Mouse (Mus musculus) megakaryocyte, embryonic 14.5 days (primary cell): ENCODE data around the gene Plekhg4. TPM values are rescaled to one million over a fixed set of nuclear protein-coding genes. Genes with fewer than 3 reads are reported as not detected.

Experiments
- H3K27me3 ChIP-seq: replicated peaks from 2 replicates; pipeline ENCODE3; 2012; ENCODE audit warnings: inconsistent platforms
- H3K36me3 ChIP-seq: replicated peaks from 2 replicates; pipeline ENCODE3; 2012; ENCODE audit warnings: low read length, inconsistent platforms, mixed read lengths
- H3K4me1 ChIP-seq: 2 replicates; pipeline ENCODE4 v1.6.1; 2012; ENCODE audit warnings: inconsistent platforms
- H3K4me3 ChIP-seq: replicated peaks from 2 replicates; pipeline ENCODE3; 2012; ENCODE audit warnings: moderate library complexity, mild to moderate bottlenecking, inconsistent platforms
- H3K9me3 ChIP-seq: 2 replicates; pipeline ENCODE4 v1.6.1; 2012; ENCODE audit warnings: inconsistent platforms
- FLI1 ChIP-seq: IDR thresholded peaks from 2 replicates; pipeline ENCODE4 v1.6.1; 2012; ENCODE audit warnings: low read length, inconsistent platforms, mixed read lengths
- GATA1 ChIP-seq: IDR thresholded peaks from 3 replicates; pipeline ENCODE4 v1.6.1; 2012; ENCODE audit warnings: mixed read lengths, low read length, inconsistent platforms, borderline replicate concordance
- polyA plus RNA-seq: library from polyadenylated mRNA; stranded (reverse); fragments of >175 nt; gene quantifications from 2 replicates; pipeline ENCODE4 v1.2.3, GENCODE M21; 2012; ENCODE audit warnings: low replicate concordance; ENCODE audit not compliant: insufficient read depth

Gene Plekhg4
- polyA plus RNA-seq, 1 experiment, result 0.02 TPM

GRCm38 (mm10) chr8:105419800-105420199 lies 46.7 kb downstream of the Plekhg4 start:
- H3K27me3 ChIP-seq, result peaks cover 18% of the 10 kb centered on the region
- TF ChIP-seq GATA1 (no peak), FLI1 (no peak)

GRCm38 (mm10) chr8:105422006-105422405 lies 48.9 kb downstream of the Plekhg4 start:
- Histone ChIP-seq H3K4me3 (no peak overlapping the region), H3K27me3 (peaks cover 16% of the 10 kb centered on the region)
- TF ChIP-seq FLI1 (no peak), GATA1 (no peak)

More at GRCm38 (mm10) chr8:105419800-105420199, 46.7 kb downstream of the Plekhg4 start:
- Histone ChIP-seq H3K4me1 (no peaks in the 10 kb centered on the region), H3K36me3 (no peaks in the 10 kb centered on the region), H3K9me3 (peaks cover 15% of the 10 kb centered on the region), H3K4me3 (no peak overlapping the region)

GRCm38 (mm10) chr8:105426878-105427277 lies 53.8 kb downstream of the Plekhg4 start:
- Histone ChIP-seq H3K27me3 (peaks cover 18% of the 10 kb centered on the region), H3K4me3 (no peak overlapping the region), H3K9me3 (0 out of 2 replicates have a peak, but pooled peaks cover under 1% of the 10 kb centered on the region), H3K4me1 (peaks cover 7% of the 10 kb centered on the region), H3K36me3 (no peaks in the 10 kb centered on the region)
- TF ChIP-seq FLI1, result no peak
- TF ChIP-seq GATA1, result no peak

More at GRCm38 (mm10) chr8:105422006-105422405, 48.9 kb downstream of the Plekhg4 start:
- H3K36me3 ChIP-seq, result no peaks in the 10 kb centered on the region
- H3K9me3 ChIP-seq, result peaks cover 11% of the 10 kb centered on the region
- no peaks in the 10 kb centered on the region for H3K4me1 ChIP-seq

GRCm38 (mm10) chr8:105431743-105432515 lies 58.9 kb downstream of the Plekhg4 start:
- H3K9me3 ChIP-seq, result no peaks in the 10 kb centered on the region
- no peak for TF ChIP-seq FLI1
- no peak for TF ChIP-seq GATA1
- H3K4me3 ChIP-seq, result no peak overlapping the region
- H3K36me3 ChIP-seq, result no peaks in the 10 kb centered on the region
- peaks cover 7% of the 10 kb centered on the region for H3K4me1 ChIP-seq
- peaks cover 33% of the 10 kb centered on the region for H3K27me3 ChIP-seq

Other genes with a start within 250 kb of the Plekhg4 start
- gene Ces4a, start 241.5 kb upstream of the Plekhg4 start, polyA plus RNA-seq, result not detected in 2 replicates
- 2.1 and 15.3 TPM in 2 replicates for gene Cbfb, start 202.6 kb upstream of the Plekhg4 start, polyA plus RNA-seq
- 1.4 and 2.1 TPM in 2 replicates for gene D230025D16Rik, start 148.1 kb upstream of the Plekhg4 start, polyA plus RNA-seq
- 4.9 and 14.6 TPM in 2 replicates for gene B3gnt9, start 118.1 kb upstream of the Plekhg4 start, polyA plus RNA-seq
- 32.6 and 35.8 TPM in 2 replicates for gene Tradd, start 108.7 kb upstream of the Plekhg4 start, polyA plus RNA-seq
- gene Fbxl8, start 108.6 kb upstream of the Plekhg4 start, polyA plus RNA-seq, result 6.2 and 8.9 TPM in 2 replicates
- 0.73 TPM in 1 of 2 replicates, not detected in the other for gene Hsf4, start 103.5 kb upstream of the Plekhg4 start, polyA plus RNA-seq
- 0.41 TPM in 1 of 2 replicates, not detected in the other for gene Nol3, start 97.1 kb upstream of the Plekhg4 start, polyA plus RNA-seq
- 1.6 and 1.8 TPM in 2 replicates for gene 4931428F04Rik, start 83.4 kb upstream of the Plekhg4 start, polyA plus RNA-seq
- 76.3 and 141 TPM in 2 replicates for gene Exoc3l, start 77.2 kb upstream of the Plekhg4 start, polyA plus RNA-seq
- gene E2f4, start 75.6 kb upstream of the Plekhg4 start, polyA plus RNA-seq, result 39.4 and 41.2 TPM in 2 replicates
- 0.63 TPM in 1 of 2 replicates, not detected in the other for gene Elmo3, start 67.7 kb upstream of the Plekhg4 start, polyA plus RNA-seq
- 13.0 and 15.5 TPM in 2 replicates for gene Lrrc29, start 47.0 kb upstream of the Plekhg4 start, polyA plus RNA-seq
- gene Tmem208, start 46.9 kb upstream of the Plekhg4 start, polyA plus RNA-seq, result 61.6 and 71.6 TPM in 2 replicates
- gene Fhod1, start 25.3 kb upstream of the Plekhg4 start, polyA plus RNA-seq, result 78.6 and 155 TPM in 2 replicates
- 4.1 and 16.4 TPM in 2 replicates for gene Slc9a5, start 24.4 kb upstream of the Plekhg4 start, polyA plus RNA-seq
- gene Kctd19, start 40.2 kb downstream of the Plekhg4 start, polyA plus RNA-seq, result not detected in 2 replicates
- not detected in 2 replicates for gene Lrrc36, start 40.3 kb downstream of the Plekhg4 start, polyA plus RNA-seq
- gene Tppp3, start 98.3 kb downstream of the Plekhg4 start, polyA plus RNA-seq, result 2.5 and 3.3 TPM in 2 replicates
- gene Zdhhc1, start 123.6 kb downstream of the Plekhg4 start, polyA plus RNA-seq, result 5.4 and 9.0 TPM in 2 replicates
- gene Hsd11b2, start 145.5 kb downstream of the Plekhg4 start, polyA plus RNA-seq, result 0.12 TPM in 1 of 2 replicates, not detected in the other
- gene Atp6v0d1, start 192.8 kb downstream of the Plekhg4 start, polyA plus RNA-seq, result 19.8 and 57.3 TPM in 2 replicates
- gene Ripor1, start 232.0 kb downstream of the Plekhg4 start, polyA plus RNA-seq, result 19.3 and 27.7 TPM in 2 replicates